Mouse (Mus musculus) cerebellum, postnatal 14 days (tissue): ENCODE measurements at regions not wholly inside any gene's neighbourhood (a gene's known extent, or its start where the extent isn't known, plus 50 kb on each side); places are given as distances from the start of the nearest gene placed in this dataset.

Experiments
- DNase-seq, 2 experiments: peaks; one replicate each; pipeline ENCODE4 v3.0.0; 2021; ENCODE audit warnings: mixed read lengths in 2 of 2

- no peak for DNase-seq
Observed at GRCm38 (mm10) chr10:118000591-118000990, 141.0 kb upstream of the Mdm1 start.

GRCm38 (mm10) chr10:118001501-118001900 is 140.1 kb upstream of the Mdm1 start:
- DNase-seq = no peak

GRCm38 (mm10) chr10:118001971-118002370 is 139.6 kb upstream of the Mdm1 start:
- DNase-seq = no peak

- DNase-seq = no peak
Observed at GRCm38 (mm10) chr10:118002559-118002958, 139.1 kb upstream of the Mdm1 start.

- no peak for DNase-seq
Observed at GRCm38 (mm10) chr10:118003179-118003578, 138.4 kb upstream of the Mdm1 start.

- peak in 1 of 2 experiments; percentile 11 for DNase-seq
Observed at GRCm38 (mm10) chr10:118003739-118004361, 137.8 kb upstream of the Mdm1 start.

- DNase-seq = no peak
Observed at GRCm38 (mm10) chr10:118004362-118004958, 137.2 kb upstream of the Mdm1 start.

- DNase-seq = no peak
Observed at GRCm38 (mm10) chr10:118006827-118007550, 134.6 kb upstream of the Mdm1 start.

GRCm38 (mm10) chr10:118007846-118008245 is 133.8 kb upstream of the Mdm1 start:
- no peak for DNase-seq

- DNase-seq = no peak
Observed at GRCm38 (mm10) chr10:118011687-118012567, 129.7 kb upstream of the Mdm1 start.

GRCm38 (mm10) chr10:118028831-118029230 is 112.8 kb upstream of the Mdm1 start:
- no peak for DNase-seq

GRCm38 (mm10) chr10:118034401-118034800 is 107.2 kb upstream of the Mdm1 start:
- DNase-seq = no peak

GRCm38 (mm10) chr10:118035035-118035434 is 106.6 kb upstream of the Mdm1 start:
- DNase-seq = no peak

- no peak for DNase-seq
Observed at GRCm38 (mm10) chr10:118038465-118038864, 103.1 kb upstream of the Mdm1 start.

- no peak for DNase-seq
Observed at GRCm38 (mm10) chr10:118039056-118039455, 102.6 kb upstream of the Mdm1 start.

GRCm38 (mm10) chr10:118041068-118041467 is 100.5 kb upstream of the Mdm1 start:
- no peak for DNase-seq

- DNase-seq = no peak
Observed at GRCm38 (mm10) chr10:118043761-118044160, 97.8 kb upstream of the Mdm1 start.

GRCm38 (mm10) chr10:118044840-118045239 is 96.8 kb upstream of the Mdm1 start:
- no peak for DNase-seq

- no peak for DNase-seq
Observed at GRCm38 (mm10) chr10:118045427-118045826, 96.2 kb upstream of the Mdm1 start.

GRCm38 (mm10) chr10:118046328-118046727 is 95.3 kb upstream of the Mdm1 start:
- DNase-seq = no peak

GRCm38 (mm10) chr10:118046831-118047230 is 94.8 kb upstream of the Mdm1 start:
- DNase-seq = no peak

- peak; percentile 86 to 93 for DNase-seq
Observed at GRCm38 (mm10) chr10:118049330-118049729, 92.3 kb upstream of the Mdm1 start.

- no peak for DNase-seq
Observed at GRCm38 (mm10) chr10:118050152-118050641, 91.4 kb upstream of the Mdm1 start.
